Mouse (Mus musculus) embryo, embryonic 10 days (tissue): ENCODE data around the gene Slc6a11.
A peak's percentile ranks its signal among the peaks of the same experiment; 100 is the strongest.

ENCODE experiments used
- DNase-seq: peaks from one replicate; pipeline ENCODE4 v3.0.0-alpha.2; 2015; ENCODE audit warnings: low spot score

Slc6a11 gene

GRCm38 (mm10) chr6:114267979-114268378 lies 136.9 kb downstream of the Slc6a11 start:
- no peak for DNase-seq

DNA sequence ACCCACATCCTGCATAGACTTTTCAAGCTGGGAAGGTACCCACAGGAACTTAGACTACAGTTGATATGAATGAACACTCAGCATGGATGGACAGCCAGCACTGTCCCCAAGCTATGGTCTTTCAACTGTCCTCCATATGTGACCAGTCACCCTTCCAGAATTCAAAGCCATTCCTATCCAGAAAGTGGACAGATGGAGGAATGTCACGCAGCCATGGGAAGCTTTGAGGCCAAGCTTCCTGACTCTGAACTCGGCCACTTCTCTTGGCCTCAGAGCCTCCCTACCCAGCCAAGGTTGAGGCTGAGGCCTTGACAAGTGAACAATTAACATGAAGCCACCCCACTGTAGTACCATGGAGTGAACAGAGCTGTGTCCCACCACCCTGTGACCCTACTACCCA lies 138.5 kb downstream of the Slc6a11 start:
- no peak for DNase-seq

- DNase-seq: no peak
Observed at GRCm38 (mm10) chr6:114270799-114271198, 139.8 kb downstream of the Slc6a11 start.

GRCm38 (mm10) chr6:114272279-114272678 lies 141.2 kb downstream of the Slc6a11 start:
- no peak for DNase-seq

- no peak for DNase-seq
Observed at GRCm38 (mm10) chr6:114273997-114274728, 143.1 kb downstream of the Slc6a11 start.

- peak; percentile 23 for DNase-seq
Observed at GRCm38 (mm10) chr6:114275800-114276199, 144.8 kb downstream of the Slc6a11 start.

- DNase-seq: peak; percentile 53
Observed at GRCm38 (mm10) chr6:114282469-114283277, 151.6 kb downstream of the Slc6a11 start, which contains the start of gene Slc6a1. Slc6a1 (plus strand) TSS chr6:114282635.

GRCm38 (mm10) chr6:114283278-114283770 lies 152.3 kb downstream of the Slc6a11 start:
- DNase-seq: no peak

- DNase-seq: peak; percentile 29
Observed at GRCm38 (mm10) chr6:114283927-114284703, 153.1 kb downstream of the Slc6a11 start.

DNA sequence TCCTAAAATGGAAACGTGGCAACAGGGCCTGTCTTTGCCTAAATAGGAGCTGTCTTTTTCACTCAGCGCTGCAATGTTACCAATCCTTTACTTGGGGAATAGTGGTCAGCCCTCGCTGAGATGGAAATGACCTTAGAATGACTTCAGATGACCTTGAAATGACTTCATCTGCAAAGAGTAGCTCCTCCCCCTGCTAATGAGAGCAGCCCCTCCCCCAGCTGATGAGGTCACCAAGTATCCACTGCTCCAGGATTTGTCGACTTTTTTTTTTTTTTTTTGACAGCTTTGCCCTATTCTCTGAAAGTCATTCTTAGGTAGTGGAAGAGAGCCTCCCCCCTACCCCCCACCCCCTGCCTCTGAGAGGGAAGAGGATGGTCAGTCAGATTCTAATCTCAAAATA lies 154.4 kb downstream of the Slc6a11 start:
- no peak for DNase-seq

GRCm38 (mm10) chr6:114289106-114289505 lies 158.1 kb downstream of the Slc6a11 start:
- peak; percentile 28 for DNase-seq

DNA sequence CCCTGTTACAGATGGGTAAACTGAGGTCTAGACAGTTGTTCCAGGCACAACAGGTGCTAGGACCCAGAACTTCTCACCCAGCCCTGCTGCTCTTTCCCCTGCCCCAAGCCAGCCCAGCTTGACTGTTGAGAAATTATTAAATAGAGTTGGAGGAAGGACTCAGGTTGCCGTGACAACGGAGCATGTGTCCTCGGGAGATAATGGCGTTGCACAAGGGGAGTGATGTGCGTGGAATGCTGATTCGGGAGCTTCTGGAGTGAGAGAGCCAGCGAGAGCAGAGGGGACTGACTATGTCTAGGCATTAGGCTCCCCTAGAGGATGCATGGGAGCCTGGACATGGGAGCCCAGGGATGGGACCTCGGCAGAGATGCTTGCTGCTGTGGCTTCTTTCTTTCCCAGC lies 159.1 kb downstream of the Slc6a11 start:
- peak; percentile 75 for DNase-seq

- DNase-seq: no peak
Observed at GRCm38 (mm10) chr6:114290929-114291328, 159.9 kb downstream of the Slc6a11 start.

- no peak for DNase-seq
Observed at GRCm38 (mm10) chr6:114291396-114291795, 160.4 kb downstream of the Slc6a11 start.

- DNase-seq: no peak
Observed at GRCm38 (mm10) chr6:114293511-114293910, 162.5 kb downstream of the Slc6a11 start.

DNA sequence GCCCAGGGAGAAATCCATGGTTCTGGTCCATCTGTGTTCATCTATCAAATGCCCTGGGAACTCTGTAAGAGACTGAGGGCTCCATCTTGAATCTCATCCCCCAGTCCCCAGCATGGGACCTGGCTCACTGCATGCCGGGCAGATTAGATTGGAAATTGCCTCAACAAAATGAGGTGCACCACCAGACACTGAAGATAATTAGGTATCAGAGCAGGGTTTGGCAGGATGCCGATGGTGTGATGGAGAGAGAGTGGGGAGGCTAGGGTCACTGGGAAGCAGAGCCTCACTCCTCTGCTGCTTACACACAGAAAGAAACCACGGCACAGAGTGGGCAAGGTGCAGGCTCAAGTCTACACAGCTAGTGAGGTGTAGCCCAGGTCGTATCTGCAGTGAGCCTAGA lies 164.0 kb downstream of the Slc6a11 start:
- no peak for DNase-seq

DNA sequence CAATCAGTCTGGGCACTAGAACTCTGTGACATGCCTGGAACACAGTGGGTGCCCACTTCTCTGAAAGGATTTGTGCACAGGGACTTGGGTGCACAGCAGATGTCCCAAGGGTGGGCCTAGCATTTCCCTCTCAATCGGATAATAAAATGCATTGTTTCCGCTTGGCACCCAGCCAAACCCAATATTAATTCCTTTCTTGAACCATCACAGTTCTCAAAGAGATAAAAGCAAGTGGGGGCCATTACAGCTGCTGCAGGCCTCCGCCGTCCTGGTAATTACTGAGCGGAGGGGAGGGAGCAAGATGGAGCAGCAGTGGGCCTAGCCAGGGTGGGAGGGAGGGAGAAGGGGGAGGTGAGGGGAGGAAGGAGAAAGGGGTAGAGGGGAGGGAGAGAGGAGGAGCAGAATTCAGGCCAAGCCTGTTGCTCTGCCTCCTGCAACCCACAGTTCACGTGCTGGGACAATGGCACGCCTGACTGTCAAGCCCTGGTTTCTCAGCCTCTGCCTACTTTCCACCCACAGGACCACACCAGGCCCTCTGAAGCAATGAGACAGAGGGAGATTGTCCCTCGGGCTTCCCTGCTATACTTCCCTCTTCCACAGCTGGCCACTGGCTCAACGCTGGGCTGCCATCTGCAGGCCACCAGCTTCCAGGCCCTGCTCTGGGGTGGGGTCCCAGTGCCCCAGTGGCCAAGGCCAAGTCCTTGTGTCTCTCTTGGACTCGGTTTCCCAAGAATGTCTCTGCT lies 166.4 kb downstream of the Slc6a11 start:
- no peak for DNase-seq
